Mouse (Mus musculus): ENCODE results near the gene Treml2.

DNA sequence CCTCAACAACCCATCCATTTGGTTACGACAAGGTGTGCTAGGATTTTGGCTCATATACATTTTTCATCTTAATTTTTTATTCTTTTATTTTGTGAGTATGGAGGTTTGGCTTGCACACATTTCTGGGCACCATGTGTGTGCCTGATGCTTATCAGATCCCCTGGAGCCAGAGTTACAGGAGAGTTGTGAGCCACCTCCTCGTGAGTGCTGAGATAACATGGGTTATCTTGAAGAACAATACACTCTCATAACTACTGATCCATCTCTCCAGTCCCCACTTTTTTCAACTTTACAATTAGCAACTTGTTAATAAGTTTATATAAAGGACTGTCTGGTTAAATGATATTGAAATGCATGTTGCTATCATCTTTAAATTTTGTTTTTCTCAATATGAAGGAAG is 22.0 kb downstream of the Treml2 start:
- TF ChIP-seq CTCF (IDR thresholded peaks at IDR 0.05; ENCODE audit: insufficient read depth, low read depth, low read length), result no peak
- TF ChIP-seq POLR2A (IDR thresholded peaks at IDR 0.05; ENCODE audit: insufficient read depth, low read depth, low read length), result no peak
